Mouse (Mus musculus) c-Kit-positive CD71-negative TER-119-negative erythroid progenitor cells, embryonic 14.5 days (primary cell): ENCODE measurements around the gene Alox12b.
A peak's percentile ranks its signal among the peaks of the same experiment; 100 is the strongest.

Source experiments
- DNase-seq: peaks from one replicate; pipeline ENCODE4 v3.0.0-alpha.2; 2013; ENCODE audit warnings: low read depth

Alox12b gene

GRCm38 (mm10) chr11:69123693-69124497 is 32.9 kb upstream of the Alox12b start:
- peak; percentile 84 for DNase-seq

DNA sequence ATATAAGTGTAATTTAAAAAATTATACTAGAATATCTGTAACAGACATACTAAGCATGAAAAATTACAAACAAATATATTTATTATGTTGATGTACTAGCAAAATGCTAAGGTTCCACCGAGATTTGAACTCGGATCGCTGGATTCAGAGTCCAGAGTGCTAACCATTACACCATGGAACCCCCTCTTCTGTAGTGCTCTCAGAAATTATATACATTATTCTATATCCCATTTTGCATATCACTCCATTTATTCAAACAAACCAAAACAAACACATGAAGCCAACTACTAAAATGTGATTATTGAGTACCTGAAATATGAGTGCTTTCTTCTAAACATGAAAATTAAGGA is 32.3 kb upstream of the Alox12b start:
- DNase-seq = peak; percentile 76

- DNase-seq = peak; percentile 88
Measured at GRCm38 (mm10) chr11:69125041-69125851, 31.5 kb upstream of the Alox12b start.

GRCm38 (mm10) chr11:69125852-69125918 is 31.1 kb upstream of the Alox12b start, which contains the start of gene Aloxe3:
TSS of gene Aloxe3 (plus strand) at chr11:69125896.
- DNase-seq = no peak

- DNase-seq = no peak
Measured at GRCm38 (mm10) chr11:69125919-69126705, 30.7 kb upstream of the Alox12b start.

DNA sequence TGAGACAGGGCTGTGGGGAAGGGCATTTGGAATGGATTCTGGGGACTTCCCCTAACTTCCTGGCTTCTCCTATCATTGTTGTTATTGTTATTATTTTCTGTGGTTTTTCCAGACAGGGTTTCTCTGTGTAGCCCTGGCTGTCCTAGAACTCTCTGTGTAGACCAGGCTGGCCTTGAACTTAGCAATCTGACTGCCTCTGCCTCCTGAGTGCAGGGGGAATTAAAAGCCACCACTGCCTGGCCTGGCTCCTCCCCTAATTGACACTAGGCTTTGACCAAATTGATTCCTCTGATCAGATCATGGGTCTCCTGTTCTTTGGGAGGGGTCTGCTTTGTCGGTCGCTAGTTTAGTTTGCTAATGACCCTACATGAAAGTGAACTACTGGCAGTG is 30.1 kb upstream of the Alox12b start:
- DNase-seq = no peak

DNA sequence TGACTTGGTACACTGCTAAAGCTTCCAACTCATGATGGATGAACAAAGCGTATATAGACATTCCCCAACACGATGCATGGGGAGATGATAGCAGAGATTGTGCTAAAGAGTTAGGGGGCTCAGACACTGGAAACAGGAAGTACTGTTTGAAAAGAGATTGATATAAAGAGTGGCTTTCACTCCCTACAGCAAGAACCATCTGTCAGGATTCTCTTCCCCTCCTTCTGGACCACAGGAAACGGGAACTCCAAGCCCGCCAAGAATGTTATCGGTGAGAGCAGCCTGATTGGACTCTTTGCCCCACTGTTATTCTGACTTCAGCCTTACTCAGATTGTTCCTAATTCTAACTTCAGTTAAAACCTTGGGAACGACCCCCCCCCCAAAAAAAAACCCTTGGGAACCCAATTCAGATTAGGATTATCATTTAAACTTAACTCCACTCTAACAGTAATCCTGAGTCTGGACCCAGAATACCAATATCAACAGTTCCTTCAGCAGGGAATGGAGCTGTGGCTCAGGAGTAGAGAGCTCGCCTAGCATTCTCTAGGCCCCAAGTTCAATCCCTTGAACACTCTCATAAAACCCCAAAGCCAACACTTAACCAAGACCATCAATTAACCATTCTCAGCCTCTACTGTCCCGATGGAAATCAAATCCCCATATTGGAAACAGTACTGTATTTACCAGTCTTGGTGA is 28.2 kb upstream of the Alox12b start:
- DNase-seq = no peak

DNA sequence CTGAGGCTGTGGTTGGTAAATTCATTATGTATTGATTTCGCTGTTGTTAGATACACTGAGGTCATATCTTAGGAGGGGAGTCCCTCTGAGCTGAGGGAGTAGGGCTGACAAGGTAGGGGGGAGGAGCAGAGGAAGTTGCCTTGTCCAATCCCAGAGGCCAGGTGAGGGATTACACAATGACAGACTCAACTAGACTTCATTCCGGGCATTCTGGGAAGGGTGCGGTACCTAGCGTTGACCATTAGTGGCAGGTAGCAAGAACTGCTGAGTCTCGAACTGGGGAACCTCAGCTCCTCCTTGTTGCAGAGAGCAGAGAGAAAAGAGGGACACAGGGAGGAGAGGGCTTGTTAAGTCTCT is 23.2 kb upstream of the Alox12b start:
- DNase-seq = no peak

GRCm38 (mm10) chr11:69133923-69134621 is 22.7 kb upstream of the Alox12b start:
- no peak for DNase-seq

DNA sequence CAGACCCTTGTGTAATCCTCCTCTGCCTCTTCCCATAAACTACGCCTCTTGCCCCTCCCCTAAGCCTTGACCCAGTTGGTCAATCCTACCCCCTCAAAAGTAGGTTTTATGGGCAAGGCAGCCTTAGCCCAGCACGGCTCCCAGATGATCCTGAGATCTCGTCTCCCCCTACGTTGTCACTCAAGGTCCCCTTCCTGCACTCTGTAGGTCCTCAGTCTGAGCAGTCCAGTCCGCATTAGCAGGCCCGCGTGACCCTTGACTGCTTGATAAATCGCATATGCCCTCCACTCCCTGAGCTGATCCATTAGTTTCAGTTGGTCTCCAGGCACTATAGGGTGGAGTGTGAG is 22.2 kb upstream of the Alox12b start:
- DNase-seq = no peak

DNA sequence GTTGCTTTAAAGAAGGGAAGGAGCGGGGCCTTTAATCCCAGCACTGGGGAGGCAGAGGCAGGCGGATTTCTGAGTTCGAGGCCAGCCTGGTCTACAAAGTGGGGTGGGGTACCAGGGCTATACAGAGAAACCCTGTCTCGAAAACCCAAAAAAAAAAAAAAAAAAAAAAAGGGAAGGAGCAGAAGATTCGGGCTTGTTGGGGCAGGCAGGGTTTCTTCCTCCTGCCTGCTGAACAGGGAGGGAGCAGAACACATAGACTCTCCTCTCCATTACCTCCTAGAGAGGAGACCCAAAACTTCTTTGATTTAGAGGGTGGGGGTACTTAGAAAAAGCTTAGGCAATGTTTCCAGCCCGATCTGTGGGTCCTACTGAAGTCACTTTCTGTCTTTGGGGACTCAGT is 21.4 kb upstream of the Alox12b start:
- no peak for DNase-seq

- no peak for DNase-seq
Measured at GRCm38 (mm10) chr11:69147546-69147945, 9.2 kb upstream of the Alox12b start.

GRCm38 (mm10) chr11:69148451-69148960 is 8.3 kb upstream of the Alox12b start:
- DNase-seq = no peak

GRCm38 (mm10) chr11:69149728-69150127 is 7.1 kb upstream of the Alox12b start:
- no peak for DNase-seq

- DNase-seq = peak; percentile 67
Measured at GRCm38 (mm10) chr11:69150444-69150843, 6.3 kb upstream of the Alox12b start.

DNA sequence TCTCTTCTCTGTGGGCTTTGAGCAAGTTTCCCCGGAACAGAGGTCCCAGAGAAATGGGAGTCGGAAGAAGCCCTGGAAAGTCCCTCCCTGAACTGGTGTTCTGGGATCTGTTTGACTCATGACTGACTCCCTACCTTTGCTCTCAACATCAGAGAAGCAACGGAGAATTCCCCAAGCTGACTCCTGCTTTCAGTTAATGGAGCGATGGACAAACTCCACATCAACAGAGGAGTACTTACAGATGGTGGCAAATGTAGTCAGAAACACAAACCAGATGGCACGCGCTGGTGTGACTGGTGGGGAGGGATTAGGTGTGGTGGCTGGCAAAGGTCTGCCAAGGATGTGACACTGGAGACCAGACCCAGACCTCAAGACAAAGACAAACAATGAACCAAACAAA is 5.8 kb upstream of the Alox12b start:
- DNase-seq = no peak

DNA sequence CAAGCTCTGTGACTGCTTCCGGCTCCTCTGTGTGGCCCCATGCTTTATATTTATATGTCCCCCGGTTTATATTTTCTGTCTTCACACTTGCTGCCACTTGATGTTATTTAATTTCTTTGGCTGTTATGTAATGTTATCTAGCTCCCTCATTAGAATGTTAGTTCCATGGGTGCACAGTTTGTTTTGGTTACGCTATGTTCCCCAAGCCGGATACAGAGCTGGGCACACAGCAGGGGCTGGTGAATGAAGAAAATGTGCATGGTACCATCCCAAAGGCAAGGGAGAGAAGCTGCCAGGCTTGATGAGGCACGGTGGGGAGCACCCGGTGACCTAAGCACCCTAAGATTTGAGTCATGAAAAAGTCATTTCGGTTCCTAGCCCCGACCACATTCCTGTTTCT is 3.0 kb upstream of the Alox12b start:
- DNase-seq = no peak

DNA sequence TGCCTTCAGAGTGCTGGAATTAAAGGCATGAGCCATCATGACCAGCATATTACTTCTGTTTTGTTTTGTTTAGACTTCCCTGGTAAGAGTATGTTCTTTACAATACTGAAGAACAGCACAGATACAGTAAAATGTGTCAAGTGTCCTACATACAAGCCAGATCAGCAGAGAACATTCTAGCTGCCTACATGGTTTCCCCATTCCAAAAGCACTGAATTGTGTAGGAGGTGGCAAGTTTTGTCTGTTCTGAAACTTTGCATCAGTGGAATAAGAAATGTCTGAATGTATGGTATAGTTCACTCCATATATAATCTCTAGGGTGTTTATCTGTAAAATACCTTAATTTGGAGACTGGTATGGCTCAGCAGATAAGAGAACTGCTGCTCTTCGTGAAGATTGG is 1.4 kb upstream of the Alox12b start:
- DNase-seq = no peak

- DNase-seq = no peak
Measured at GRCm38 (mm10) chr11:69169313-69169712, 12.5 kb downstream of the Alox12b start.

GRCm38 (mm10) chr11:69171626-69172025 is 14.8 kb downstream of the Alox12b start:
- DNase-seq = peak; percentile 22

DNA sequence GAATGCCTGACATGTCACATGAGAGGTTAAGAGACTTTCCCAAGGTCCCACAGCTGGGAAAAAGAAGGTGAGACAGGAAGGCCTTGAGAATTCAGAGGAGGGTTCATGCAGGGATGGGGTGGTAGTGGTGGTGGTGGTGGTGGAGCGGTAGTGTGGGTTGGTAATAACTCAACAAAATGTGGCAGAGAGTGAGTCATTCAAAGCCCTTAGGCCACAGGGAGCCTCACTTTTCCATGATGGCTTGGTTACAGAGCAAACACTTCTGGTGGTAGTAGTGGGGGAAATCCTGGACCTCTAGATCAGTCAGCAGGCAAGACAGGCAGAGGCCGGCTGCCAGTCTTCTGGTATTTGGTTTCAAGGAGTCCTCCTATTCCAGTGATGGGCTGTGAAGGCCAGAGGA is 15.8 kb downstream of the Alox12b start:
- DNase-seq = no peak

DNA sequence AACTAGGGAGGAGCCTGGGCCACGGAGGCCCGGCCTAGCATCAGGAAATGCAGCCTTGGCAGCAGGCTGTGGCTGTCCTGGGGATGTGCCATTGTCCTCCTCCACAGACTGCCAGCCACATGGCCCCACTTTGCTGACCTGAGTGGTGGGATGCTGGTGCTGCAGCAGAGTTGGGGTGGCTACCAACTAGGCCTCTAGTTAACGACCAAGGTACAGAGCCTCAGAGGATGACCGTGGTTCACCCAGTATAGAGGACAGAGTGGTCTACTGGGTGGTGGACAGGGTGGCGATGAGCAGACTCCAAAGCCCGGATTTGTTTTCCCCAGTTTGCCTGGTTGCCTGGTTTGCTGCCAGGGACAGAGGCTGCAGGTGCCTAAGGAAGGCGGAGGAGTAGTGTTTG is 17.9 kb downstream of the Alox12b start:
- no peak for DNase-seq
